Comparison of ENCODE assay signal across 17 mouse cellular contexts in the genomic region with DNA sequence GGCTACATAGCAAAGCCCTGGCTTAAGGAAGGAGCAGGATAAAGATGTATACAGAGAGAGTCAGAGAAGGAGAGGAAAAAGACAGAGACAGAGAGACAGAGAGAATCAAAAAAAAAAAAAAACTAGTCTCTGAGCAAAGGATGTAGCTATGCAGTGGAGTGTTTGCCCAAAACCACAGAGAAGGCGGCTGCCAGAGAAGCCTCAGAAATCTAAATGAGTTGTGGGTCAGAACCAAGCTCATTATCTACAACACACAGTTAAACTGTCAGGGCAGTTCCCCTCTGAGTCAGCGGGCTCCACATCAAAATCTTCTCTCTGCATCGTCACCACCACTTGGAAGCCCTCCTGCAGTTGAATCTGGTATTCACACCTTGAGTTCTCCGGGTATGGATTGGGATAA. TPM values are rescaled to one million over a fixed set of nuclear protein-coding genes. Genes with fewer than 3 reads are reported as not detected.
"Had no signal": no experiment of that assay in that cellular context is flagged by ENCODE, and none has a peak within 500 bp of the region (broad histone marks: within the 10 kb centered on the region; RNA-seq: fewer than 3 reads in every experiment).

No protein-coding gene starts in this region.

- H3K4me3 ChIP-seq: limb, embryonic 13.5 days; midbrain, embryonic 10.5 days; neural tube, embryonic 12.5 days had no signal

- H3K4me2 ChIP-seq: limb, embryonic 13.5 days; neural tube, embryonic 12.5 days had no signal

- H3K27me3 ChIP-seq: limb, embryonic 13.5 days; neural tube, embryonic 12.5 days had no signal

- H3K9ac ChIP-seq: limb, embryonic 13.5 days; liver, embryonic 14.5 days; neural tube, embryonic 12.5 days had no signal

- H3K4me1 ChIP-seq: limb, embryonic 13.5 days; midbrain, embryonic 10.5 days; neural tube, embryonic 12.5 days had no signal

- H3K36me3 ChIP-seq: limb, embryonic 13.5 days; midbrain, embryonic 10.5 days; neural tube, embryonic 12.5 days had no signal

- H3K9me3 ChIP-seq: limb, embryonic 13.5 days; midbrain, embryonic 10.5 days; neural tube, embryonic 12.5 days had no signal

- H3K27ac ChIP-seq: limb, embryonic 13.5 days; liver, embryonic 14.5 days; midbrain, embryonic 10.5 days; neural tube, embryonic 12.5 days had no signal

- DNase-seq: kidney, postnatal 14 days; left cerebral cortex, postnatal 4 days; lung, adult 18-20 months; midbrain, embryonic 14.5 days; retina, postnatal 1 day; right cerebral cortex, postnatal 4 days; spleen, adult 18-20 months; thymus, adult 18-20 months; thymus, postnatal 14 days had no signal

RNA-seq across cellular contexts. Expression of a gene that starts 5.1 kb away (rescaled TPM):
- total RNA-seq: monocyte, adult 5-6 weeks; neutrophil, adult 5-6 weeks had no signal
- polyA plus RNA-seq: limb, embryonic 13.5 days; liver, adult 2 months; stomach, embryonic 14.5 days had no signal
